Mouse (Mus musculus): ENCODE data around the gene Saa3. TPM values are rescaled to one million over a fixed set of nuclear protein-coding genes. Genes with fewer than 3 reads are reported as not detected.
"Not testable (repeated sequence)": the region's sequence is repeated elsewhere in the genome, so short reads cannot be mapped to it uniquely, and the experiment has no call there.

The Saa3 gene
- polyA plus RNA-seq (2015; fragmentation: Nextera tagmentation; extraction: Ambion mirVana) = 0.33 TPM in 1 of 2 replicates, not detected in the other

DNA sequence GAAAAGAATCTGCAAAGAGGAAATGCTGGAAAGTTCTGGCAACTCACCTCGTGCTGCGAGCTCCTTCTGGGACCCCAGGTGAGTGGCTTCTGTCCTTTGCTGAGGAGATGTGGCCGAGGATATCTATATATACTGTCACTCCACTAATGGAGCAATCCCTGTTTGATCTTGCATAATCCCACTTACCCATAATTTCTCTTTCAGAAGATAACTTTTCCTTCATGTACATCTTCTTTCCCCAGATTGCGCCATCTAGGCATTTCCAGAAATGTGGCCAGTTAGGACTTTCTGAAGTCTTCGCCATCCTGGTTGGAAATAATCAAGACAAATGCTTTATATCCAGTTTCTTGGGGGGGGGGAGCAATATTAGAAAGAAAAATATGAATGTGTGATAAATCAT is at the start of gene Saa3:
Gene Saa3 (minus strand): TSS at position 101 of the 400 bp plus-strand sequence.
- Histone ChIP-seq H3K9me3 (ENCODE audit: control insufficient read depth, low read length) (no peaks in the 10 kb centered on the region), H3K9ac (replicated peaks; ENCODE audit: low read depth, low read length) (no peak within 1 kb of the TSS), H3K27me3 (replicated peaks; ENCODE audit: control insufficient read depth, insufficient read depth, low read length) (no peaks in the 10 kb centered on the region), H3K4me3 (replicated peaks; ENCODE audit: low read length) (no peak within 1 kb of the TSS), H3K27ac (ENCODE audit: low read length) (no peak within 1 kb of the TSS), H3K4me2 (ENCODE audit: low read length) (no peak within 1 kb of the TSS), H3K36me3 (ENCODE audit: control insufficient read depth, insufficient read depth) (no peaks in the 10 kb centered on the region), H3K4me1 (replicated peaks; ENCODE audit: control insufficient read depth, insufficient read depth, low read length) (peaks cover 10% of the 10 kb centered on the region)
- WGBS = 92% methylated on average over 5 of the region's 5 CpGs
- no peak for ATAC-seq

DNA sequence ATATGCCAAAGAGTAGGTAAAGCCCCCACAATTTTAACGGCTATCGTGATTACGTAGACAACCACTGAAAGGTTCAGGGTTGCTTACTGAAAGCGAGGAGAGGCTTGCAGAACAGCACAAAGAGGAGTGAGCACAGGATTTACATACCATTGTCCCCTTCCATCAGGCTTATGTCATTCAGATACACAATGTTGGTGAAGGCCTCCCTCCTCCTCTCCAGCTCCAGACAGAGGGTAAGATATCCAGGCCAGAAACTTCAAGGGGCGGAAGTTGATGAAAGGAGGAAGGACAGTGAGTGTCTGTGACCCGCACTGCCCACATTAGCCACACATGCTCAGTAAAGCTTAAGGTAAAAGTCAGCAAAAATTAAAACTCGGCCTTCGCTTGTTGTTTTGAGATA is 49.2 kb upstream of the Saa3 start:
- no peaks in the 10 kb centered on the region for H3K4me1 ChIP-seq (replicated peaks; ENCODE audit: control insufficient read depth, insufficient read depth, low read length)
- no peak for ATAC-seq
- peaks cover 18% of the 10 kb centered on the region for H3K36me3 ChIP-seq (ENCODE audit: control insufficient read depth, insufficient read depth)
- H3K9me3 ChIP-seq (ENCODE audit: control insufficient read depth, low read length) = no peaks in the 10 kb centered on the region
- 67% methylated on average over 8 of the region's 8 CpGs for WGBS
- no peak overlapping the region for H3K9ac ChIP-seq (replicated peaks; ENCODE audit: low read depth, low read length)
- H3K27me3 ChIP-seq (replicated peaks; ENCODE audit: control insufficient read depth, insufficient read depth, low read length) = no peaks in the 10 kb centered on the region
- H3K4me3 ChIP-seq (replicated peaks; ENCODE audit: low read length) = no peak overlapping the region
- H3K27ac ChIP-seq (ENCODE audit: low read length) = no peak overlapping the region
- no peak overlapping the region for H3K4me2 ChIP-seq (ENCODE audit: low read length)

DNA sequence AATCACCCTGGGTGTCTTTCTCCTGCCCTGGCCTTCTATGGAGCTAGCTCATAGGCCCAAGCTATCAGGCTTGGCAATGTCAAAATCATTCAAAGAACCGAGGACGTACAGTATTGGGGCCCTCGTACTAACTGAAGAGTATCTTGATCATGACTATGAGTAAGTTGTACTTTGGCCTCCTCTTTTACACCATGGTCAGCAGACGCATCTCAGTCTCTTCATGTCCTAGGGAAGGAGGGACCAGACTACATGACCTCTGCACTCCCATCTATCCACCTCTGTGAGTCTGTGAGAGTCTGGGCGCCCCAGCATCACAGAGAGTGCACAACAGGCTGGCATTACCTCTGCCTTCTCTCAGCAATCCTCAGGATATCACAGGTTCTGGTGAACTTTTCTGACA is 47.1 kb upstream of the Saa3 start:
- Histone ChIP-seq H3K9me3 (ENCODE audit: control insufficient read depth, low read length) (no peaks in the 10 kb centered on the region), H3K4me2 (ENCODE audit: low read length) (no peak overlapping the region), H3K27ac (ENCODE audit: low read length) (no peak overlapping the region), H3K4me1 (replicated peaks; ENCODE audit: control insufficient read depth, insufficient read depth, low read length) (no peaks in the 10 kb centered on the region), H3K4me3 (replicated peaks; ENCODE audit: low read length) (no peak overlapping the region), H3K9ac (replicated peaks; ENCODE audit: low read depth, low read length) (no peak overlapping the region), H3K36me3 (ENCODE audit: control insufficient read depth, insufficient read depth) (peaks cover 4% of the 10 kb centered on the region), H3K27me3 (replicated peaks; ENCODE audit: control insufficient read depth, insufficient read depth, low read length) (no peaks in the 10 kb centered on the region)
- 95% methylated on average over 5 of the region's 5 CpGs for WGBS
- no peak for ATAC-seq

DNA sequence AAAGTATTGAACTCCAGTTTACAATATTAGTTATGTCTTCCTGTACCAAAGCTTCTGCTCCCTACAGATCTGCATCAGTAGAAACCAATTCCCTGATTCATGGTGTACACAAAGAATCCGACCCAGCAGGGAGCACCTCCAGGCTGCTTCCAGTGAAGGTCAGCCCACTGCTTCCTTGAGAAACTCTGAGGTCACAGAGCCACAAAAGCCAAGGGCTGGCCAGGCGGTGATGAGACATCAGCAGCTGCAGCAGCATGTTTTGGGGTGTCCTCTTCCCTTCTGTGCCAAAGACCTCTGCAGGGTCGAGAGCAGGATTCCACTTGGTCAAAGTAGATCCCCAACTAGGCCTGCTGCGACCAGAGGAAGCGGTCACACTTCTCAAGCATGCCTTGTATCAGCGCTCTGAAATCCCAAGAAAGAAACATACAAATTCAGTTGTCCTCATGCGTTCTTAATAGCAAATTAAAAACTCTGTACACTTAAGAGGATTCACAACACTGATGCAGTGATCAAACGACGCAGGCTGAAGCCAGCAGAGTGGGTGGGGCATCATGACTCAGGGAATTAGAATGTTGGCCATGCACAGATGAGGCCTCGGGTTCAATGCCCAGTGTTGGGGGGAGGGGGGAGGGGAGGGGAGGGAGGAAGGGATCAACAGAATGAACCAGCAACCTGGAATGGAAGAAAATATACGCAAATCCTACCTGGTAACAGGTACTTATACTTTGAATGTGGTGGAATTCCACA is 45.7 kb upstream of the Saa3 start:
- H3K36me3 ChIP-seq (ENCODE audit: control insufficient read depth, insufficient read depth) = peaks cover 4% of the 10 kb centered on the region
- no peaks in the 10 kb centered on the region for H3K27me3 ChIP-seq (replicated peaks; ENCODE audit: control insufficient read depth, insufficient read depth, low read length)
- no peak overlapping the region for H3K4me3 ChIP-seq (replicated peaks; ENCODE audit: low read length)
- WGBS = 72% methylated on average over 11 of the region's 11 CpGs
- ATAC-seq = no peak
- H3K9ac ChIP-seq (replicated peaks; ENCODE audit: low read depth, low read length) = no peak overlapping the region
- no peak overlapping the region for H3K27ac ChIP-seq (ENCODE audit: low read length)
- H3K4me2 ChIP-seq (ENCODE audit: low read length) = no peak overlapping the region
- H3K9me3 ChIP-seq (ENCODE audit: control insufficient read depth, low read length) = no peaks in the 10 kb centered on the region
- H3K4me1 ChIP-seq (replicated peaks; ENCODE audit: control insufficient read depth, insufficient read depth, low read length) = no peaks in the 10 kb centered on the region

DNA sequence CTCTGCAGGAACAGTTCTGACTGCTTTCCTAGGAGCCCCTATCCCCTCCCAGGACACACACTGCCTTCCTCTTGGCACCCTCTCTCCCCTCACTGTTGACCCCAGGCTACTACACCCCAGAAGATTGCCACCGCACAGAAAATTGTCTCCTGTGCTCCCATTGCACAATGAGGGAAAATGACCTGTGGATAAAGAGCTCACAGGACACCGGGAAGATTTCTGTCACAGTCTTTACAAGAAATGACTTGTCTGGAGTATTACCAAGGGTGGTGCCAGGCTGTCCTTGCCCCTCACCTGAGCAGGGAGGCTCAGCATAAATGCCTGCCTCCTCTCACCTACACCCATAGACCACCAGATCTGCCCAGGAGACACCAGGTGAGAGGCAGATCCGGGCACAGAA is 36.0 kb upstream of the Saa3 start, which contains the start of gene Saa2:
Gene Saa2 (plus strand): TSS at position 301 of the 400 bp plus-strand sequence.
- H3K9me3 ChIP-seq (ENCODE audit: control insufficient read depth, low read length) = no peaks in the 10 kb centered on the region
- H3K4me3 ChIP-seq (replicated peaks; ENCODE audit: low read length) = no peak within 1 kb of the TSS
- no peak within 1 kb of the TSS for H3K27ac ChIP-seq (ENCODE audit: low read length)
- H3K4me2 ChIP-seq (ENCODE audit: low read length) = no peak within 1 kb of the TSS
- no peaks in the 10 kb centered on the region for H3K36me3 ChIP-seq (ENCODE audit: control insufficient read depth, insufficient read depth)
- H3K4me1 ChIP-seq (replicated peaks; ENCODE audit: control insufficient read depth, insufficient read depth, low read length) = no peaks in the 10 kb centered on the region
- no peak for ATAC-seq
- H3K27me3 ChIP-seq (replicated peaks; ENCODE audit: control insufficient read depth, insufficient read depth, low read length) = no peaks in the 10 kb centered on the region
- H3K9ac ChIP-seq (replicated peaks; ENCODE audit: low read depth, low read length) = no peak within 1 kb of the TSS
- WGBS = 80% methylated on average over 3 of the region's 3 CpGs

DNA sequence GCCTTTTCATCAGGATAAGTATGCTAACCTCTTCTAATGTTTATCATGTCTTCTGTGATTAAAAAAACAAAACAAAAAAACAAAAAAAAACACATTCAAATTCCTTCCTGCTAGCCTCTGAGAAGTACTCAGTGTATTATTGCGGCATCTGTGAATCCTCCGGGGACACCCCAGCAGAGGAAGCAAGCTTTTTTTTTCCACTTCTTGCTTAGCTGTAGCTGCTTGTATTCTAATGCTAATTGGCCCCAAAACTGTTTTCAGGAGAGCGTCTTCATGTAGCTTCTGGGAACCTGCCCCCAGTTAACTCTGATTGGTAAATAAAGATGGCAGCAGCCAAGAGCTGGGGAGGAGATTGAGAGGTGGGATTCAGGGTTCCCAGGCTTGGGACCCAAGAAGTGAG is 33.0 kb upstream of the Saa3 start:
- H3K36me3 ChIP-seq (ENCODE audit: control insufficient read depth, insufficient read depth) = no peaks in the 10 kb centered on the region
- no peak overlapping the region for H3K4me3 ChIP-seq (replicated peaks; ENCODE audit: low read length)
- H3K27me3 ChIP-seq (replicated peaks; ENCODE audit: control insufficient read depth, insufficient read depth, low read length) = no peaks in the 10 kb centered on the region
- no peaks in the 10 kb centered on the region for H3K9me3 ChIP-seq (ENCODE audit: control insufficient read depth, low read length)
- H3K27ac ChIP-seq (ENCODE audit: low read length) = no peak overlapping the region
- ATAC-seq = no peak
- H3K4me1 ChIP-seq (replicated peaks; ENCODE audit: control insufficient read depth, insufficient read depth, low read length) = no peaks in the 10 kb centered on the region
- H3K9ac ChIP-seq (replicated peaks; ENCODE audit: low read depth, low read length) = no peak overlapping the region
- H3K4me2 ChIP-seq (ENCODE audit: low read length) = no peak overlapping the region
- WGBS = 31% methylated on average over 3 of the region's 3 CpGs

DNA sequence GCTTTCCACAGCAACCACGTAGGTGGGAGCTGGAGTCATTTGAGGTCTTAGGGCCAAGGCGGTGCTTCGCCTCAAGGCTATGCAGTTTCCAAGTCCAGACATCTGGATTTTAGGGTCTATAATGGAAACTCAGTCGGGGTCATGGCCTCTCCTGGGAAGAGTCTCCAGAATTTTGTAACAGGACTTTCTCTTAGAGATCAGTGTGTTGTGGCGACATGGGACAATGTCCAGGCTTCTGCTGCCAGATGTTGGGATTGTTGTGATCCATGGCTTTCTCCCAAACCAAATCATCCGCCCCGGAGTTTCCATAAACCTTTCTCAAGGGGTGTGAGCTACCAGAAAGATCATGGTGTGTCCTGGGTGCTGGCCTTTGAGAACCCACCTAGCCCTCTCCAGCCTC is 30.9 kb upstream of the Saa3 start:
- Histone ChIP-seq H3K36me3 (ENCODE audit: control insufficient read depth, insufficient read depth) (no peaks in the 10 kb centered on the region), H3K27ac (ENCODE audit: low read length) (no peak overlapping the region), H3K4me2 (ENCODE audit: low read length) (no peak overlapping the region), H3K9ac (replicated peaks; ENCODE audit: low read depth, low read length) (no peak overlapping the region), H3K4me1 (replicated peaks; ENCODE audit: control insufficient read depth, insufficient read depth, low read length) (no peaks in the 10 kb centered on the region), H3K27me3 (replicated peaks; ENCODE audit: control insufficient read depth, insufficient read depth, low read length) (no peaks in the 10 kb centered on the region), H3K9me3 (ENCODE audit: control insufficient read depth, low read length) (no peaks in the 10 kb centered on the region), H3K4me3 (replicated peaks; ENCODE audit: low read length) (no peak overlapping the region)
- WGBS = 92% methylated on average over 7 of the region's 7 CpGs
- no peak for ATAC-seq

DNA sequence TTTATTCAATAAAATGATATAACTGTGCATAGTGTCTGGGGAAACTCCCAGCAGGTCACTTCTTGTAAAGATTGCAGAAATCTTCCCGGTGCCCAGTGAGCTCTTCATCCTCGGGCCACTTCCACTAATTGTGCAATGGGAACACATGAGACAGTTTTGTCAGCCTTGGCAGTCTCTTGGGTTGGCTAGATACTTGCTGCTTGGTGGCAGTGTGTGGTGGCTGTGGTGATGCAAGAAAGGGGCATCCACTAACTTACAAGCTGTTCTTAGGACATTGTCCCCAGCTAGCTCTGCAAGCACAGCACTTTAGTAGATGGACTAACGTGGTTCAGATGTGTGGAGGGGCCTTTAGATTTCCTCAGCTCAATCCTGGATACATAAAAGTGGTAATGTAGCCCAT is 30.3 kb upstream of the Saa3 start:
- WGBS = 74% methylated on average over 3 of the region's 3 CpGs

DNA sequence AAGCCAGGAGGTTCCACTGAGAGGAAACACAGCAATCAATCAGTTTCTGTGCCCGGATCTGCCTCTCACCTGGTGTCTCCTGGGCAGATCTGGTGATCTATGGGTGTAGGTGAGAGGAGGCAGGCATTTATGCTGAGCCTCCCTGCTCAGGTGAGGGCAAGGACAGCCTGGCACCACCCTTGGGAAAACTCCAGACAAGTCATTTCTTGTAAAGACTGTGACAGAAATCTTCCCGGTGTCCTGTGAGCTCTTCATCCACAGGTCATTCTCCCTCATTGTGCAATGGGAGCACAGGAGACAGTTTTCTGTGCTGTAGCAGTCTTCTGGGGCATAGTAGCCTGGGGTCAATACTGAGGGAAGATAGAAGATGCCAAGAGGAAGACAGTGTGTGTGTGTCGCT is 27.4 kb upstream of the Saa3 start, which contains the start of gene Saa1:
Gene Saa1 (minus strand): TSS at position 101 of the 400 bp plus-strand sequence.
- not testable (repeated sequence) for H3K36me3 ChIP-seq (ENCODE audit: control insufficient read depth, insufficient read depth); H3K27me3 ChIP-seq (replicated peaks; ENCODE audit: control insufficient read depth, insufficient read depth, low read length); H3K4me3 ChIP-seq (replicated peaks; ENCODE audit: low read length); H3K9me3 ChIP-seq (ENCODE audit: control insufficient read depth, low read length); ATAC-seq; H3K4me1 ChIP-seq (replicated peaks; ENCODE audit: control insufficient read depth, insufficient read depth, low read length); H3K27ac ChIP-seq (ENCODE audit: low read length); H3K4me2 ChIP-seq (ENCODE audit: low read length); H3K9ac ChIP-seq (replicated peaks; ENCODE audit: low read depth, low read length)
- 81% methylated on average over 3 of the region's 3 CpGs for WGBS

More for the DNA sequence above, 30.3 kb upstream of the Saa3 start:
- H3K27ac ChIP-seq (ENCODE audit: low read length) = no peak overlapping the region
- H3K27me3 ChIP-seq (replicated peaks; ENCODE audit: control insufficient read depth, insufficient read depth, low read length) = no peaks in the 10 kb centered on the region
- no peak for ATAC-seq
- no peak overlapping the region for H3K4me2 ChIP-seq (ENCODE audit: low read length)
- H3K9ac ChIP-seq (replicated peaks; ENCODE audit: low read depth, low read length) = no peak overlapping the region
- H3K4me3 ChIP-seq (replicated peaks; ENCODE audit: low read length) = no peak overlapping the region
- no peaks in the 10 kb centered on the region for H3K9me3 ChIP-seq (ENCODE audit: control insufficient read depth, low read length)
- no peaks in the 10 kb centered on the region for H3K4me1 ChIP-seq (replicated peaks; ENCODE audit: control insufficient read depth, insufficient read depth, low read length)
- no peaks in the 10 kb centered on the region for H3K36me3 ChIP-seq (ENCODE audit: control insufficient read depth, insufficient read depth)

All from forebrain, embryonic 16.5 days (tissue).